Mouse (Mus musculus) liver, embryonic 15.5 days (tissue): ENCODE measurements around the gene Ccnyl1. TPM values are rescaled to one million over a fixed set of nuclear protein-coding genes. Genes with fewer than 3 reads are reported as not detected.

Experiments
- ATAC-seq: fragments of 200-750 bp; cut with Nextera tagmentation; 2 replicates; pipeline ENCODE4 v1.8.0; 2017; ENCODE audit warnings: moderate number of reproducible peaks, mild to moderate bottlenecking, moderate library complexity; ENCODE audit not compliant: insufficient read depth
- H3K27ac ChIP-seq: fragments of 300-500 bp; sonication (generic); replicated peaks from 2 replicates; pipeline ENCODE4 v1.5.1; 2015; ENCODE audit warnings: mild to moderate bottlenecking, inconsistent platforms
- H3K27me3 ChIP-seq: fragments of 300-500 bp; sonication (generic); 2 replicates; pipeline ENCODE4 v1.6.1; 2015; ENCODE audit warnings: mild to moderate bottlenecking, inconsistent platforms
- H3K36me3 ChIP-seq: fragments of 300-500 bp; sonication (generic); replicated peaks from 2 replicates; pipeline ENCODE4 v1.6.1; 2015; ENCODE audit warnings: moderate library complexity, mild to moderate bottlenecking, inconsistent platforms
- H3K4me1 ChIP-seq: fragments of 300-500 bp; sonication (generic); replicated peaks from 2 replicates; pipeline ENCODE4 v1.6.1; 2015; ENCODE audit warnings: inconsistent platforms
- H3K4me2 ChIP-seq: fragments of 300-500 bp; sonication (generic); 2 replicates; pipeline ENCODE4 v1.6.1; 2015; ENCODE audit warnings: moderate library complexity, mild to moderate bottlenecking, inconsistent platforms
- H3K4me3 ChIP-seq: fragments of 300-500 bp; sonication (generic); replicated peaks from 2 replicates; pipeline ENCODE4 v1.5.1; 2015; ENCODE audit warnings: mild to moderate bottlenecking, inconsistent platforms
- H3K9ac ChIP-seq: fragments of 300-500 bp; sonication (generic); 2 replicates; pipeline ENCODE4 v1.6.1; 2015; ENCODE audit warnings: moderate library complexity, mild to moderate bottlenecking, inconsistent platforms
- H3K9me3 ChIP-seq: fragments of 300-500 bp; sonication (generic); replicated peaks from 2 replicates; pipeline ENCODE4 v1.6.1; 2016; ENCODE audit warnings: inconsistent platforms
- WGBS: fragments of 180-500 bp; shearing (Covaris S2); methylation state at CpG from one replicate; pipeline ENCODE4 v1.1.7; 2015; ENCODE audit warnings: mixed read lengths; ENCODE audit not compliant: insufficient replicate concordance; 5-methylcytosine and 5-hydroxymethylcytosine counted together
- polyA plus RNA-seq: library from polyadenylated mRNA; unstranded; fragments of >200 nt; fragmentation: Nextera tagmentation; extraction: Ambion mirVana; gene quantifications from 2 replicates; pipeline ENCODE4 v1.2.1, GENCODE M21; 2015

Ccnyl1 gene
- polyA plus RNA-seq, 1 experiment from 2014 or later = 0.98 TPM

- H3K36me3 ChIP-seq = no peaks in the 10 kb centered on the region
- ATAC-seq = no peak
- H3K27me3 ChIP-seq = peaks cover 7% of the 10 kb centered on the region
- H3K9ac ChIP-seq = no peak overlapping the region
- H3K4me3 ChIP-seq = no peak overlapping the region
- H3K4me1 ChIP-seq = no peaks in the 10 kb centered on the region
- H3K4me2 ChIP-seq = no peak overlapping the region
- H3K27ac ChIP-seq = no peak overlapping the region
- no peaks in the 10 kb centered on the region for H3K9me3 ChIP-seq
These were observed 54.4 kb downstream of the Ccnyl1 start for GRCm38 (mm10) chr1:64744616-64745015.

- 57% methylated on average over 8 of the region's 8 CpGs for WGBS
- H3K36me3 ChIP-seq = no peaks in the 10 kb centered on the region
- no peaks in the 10 kb centered on the region for H3K9me3 ChIP-seq
- H3K27ac ChIP-seq = 0 out of 2 replicates have a peak overlapping the region, but pooled peaks have one; percentile 6
- peaks cover 7% of the 10 kb centered on the region for H3K27me3 ChIP-seq
- H3K4me3 ChIP-seq = no peak overlapping the region
- no peak overlapping the region for H3K4me2 ChIP-seq
- no peak overlapping the region for H3K9ac ChIP-seq
- ATAC-seq = no peak
- H3K4me1 ChIP-seq = peaks cover 22% of the 10 kb centered on the region
These were observed 62.9 kb downstream of the Ccnyl1 start for GRCm38 (mm10) chr1:64753109-64753508.

- Histone ChIP-seq H3K4me2 (no peak overlapping the region), H3K27me3 (peaks cover 2% of the 10 kb centered on the region; the same call in 1 of the 2 replicates), H3K9ac (no peak overlapping the region), H3K36me3 (no peaks in the 10 kb centered on the region), H3K4me1 (peaks cover 22% of the 10 kb centered on the region), H3K9me3 (no peaks in the 10 kb centered on the region), H3K4me3 (no peak overlapping the region), H3K27ac (no peak overlapping the region)
- WGBS = 67% methylated on average over 7 of the region's 7 CpGs
- 0 out of 2 replicates have a peak, but pooled peaks have one; percentile 31 for ATAC-seq
These were observed 63.4 kb downstream of the Ccnyl1 start for GRCm38 (mm10) chr1:64753668-64754067.

- no peak overlapping the region for H3K9ac ChIP-seq
- 69% methylated on average over 5 of the region's 5 CpGs for WGBS
- peaks cover 22% of the 10 kb centered on the region for H3K4me1 ChIP-seq
- no peaks in the 10 kb centered on the region for H3K27me3 ChIP-seq
- H3K4me3 ChIP-seq = no peak overlapping the region
- H3K27ac ChIP-seq = peak overlapping the region; percentile 41; the same call in 1 of the 2 replicates
- ATAC-seq = no peak
- H3K9me3 ChIP-seq = no peaks in the 10 kb centered on the region
- H3K36me3 ChIP-seq = no peaks in the 10 kb centered on the region
- H3K4me2 ChIP-seq = no peak overlapping the region
These were observed 64.4 kb downstream of the Ccnyl1 start for GRCm38 (mm10) chr1:64754658-64755057.

GRCm38 (mm10) chr1:64755971-64756639, 65.8 kb downstream of the Ccnyl1 start:
- no peak overlapping the region for H3K4me3 ChIP-seq
- 19% methylated on average over 7 of the region's 7 CpGs for WGBS
- no peaks in the 10 kb centered on the region for H3K36me3 ChIP-seq
- H3K9ac ChIP-seq = no peak overlapping the region
- no peak overlapping the region for H3K27ac ChIP-seq
- no peaks in the 10 kb centered on the region for H3K9me3 ChIP-seq
- no peak for ATAC-seq
- peaks cover 22% of the 10 kb centered on the region for H3K4me1 ChIP-seq
- H3K4me2 ChIP-seq = no peak overlapping the region
- H3K27me3 ChIP-seq = no peaks in the 10 kb centered on the region

GRCm38 (mm10) chr1:64756640-64757030, 66.4 kb downstream of the Ccnyl1 start:
- Histone ChIP-seq H3K27me3 (no peaks in the 10 kb centered on the region), H3K4me1 (peaks cover 22% of the 10 kb centered on the region), H3K36me3 (no peaks in the 10 kb centered on the region), H3K27ac (no peak overlapping the region), H3K4me2 (no peak overlapping the region), H3K9me3 (no peaks in the 10 kb centered on the region), H3K9ac (no peak overlapping the region), H3K4me3 (no peak overlapping the region)
- no peak for ATAC-seq
- 18% methylated on average over 10 of the region's 10 CpGs for WGBS

- no peak overlapping the region for H3K9ac ChIP-seq
- H3K4me3 ChIP-seq = no peak overlapping the region
- H3K27me3 ChIP-seq = no peaks in the 10 kb centered on the region
- H3K36me3 ChIP-seq = no peaks in the 10 kb centered on the region
- WGBS = 27% methylated on average over 2 of the region's 2 CpGs
- peak; percentile 42; the same call in 1 of the 2 replicates for ATAC-seq
- peaks cover 22% of the 10 kb centered on the region for H3K4me1 ChIP-seq
- H3K27ac ChIP-seq = no peak overlapping the region
- H3K4me2 ChIP-seq = no peak overlapping the region
- H3K9me3 ChIP-seq = no peaks in the 10 kb centered on the region
These were observed 67.0 kb downstream of the Ccnyl1 start for GRCm38 (mm10) chr1:64757254-64757653.

- Histone ChIP-seq H3K4me3 (no peak overlapping the region), H3K27ac (no peak overlapping the region), H3K9me3 (no peaks in the 10 kb centered on the region), H3K9ac (no peak overlapping the region), H3K4me2 (no peak overlapping the region), H3K4me1 (peaks cover 22% of the 10 kb centered on the region), H3K27me3 (no peaks in the 10 kb centered on the region), H3K36me3 (no peaks in the 10 kb centered on the region)
- 64% methylated on average over 5 of the region's 5 CpGs for WGBS
- no peak for ATAC-seq
These were observed 67.5 kb downstream of the Ccnyl1 start for GRCm38 (mm10) chr1:64757766-64758165.

- Histone ChIP-seq H3K36me3 (no peaks in the 10 kb centered on the region), H3K4me2 (no peak overlapping the region), H3K4me3 (no peak overlapping the region), H3K9ac (no peak overlapping the region), H3K27ac (no peak overlapping the region), H3K27me3 (no peaks in the 10 kb centered on the region), H3K4me1 (peaks cover 3% of the 10 kb centered on the region; the same call in 1 of the 2 replicates), H3K9me3 (no peaks in the 10 kb centered on the region)
- 46% methylated on average over 4 of the region's 4 CpGs for WGBS
- ATAC-seq = no peak
These were observed 71.4 kb downstream of the Ccnyl1 start for GRCm38 (mm10) chr1:64761646-64762045.

- H3K4me3 ChIP-seq = no peak overlapping the region
- H3K4me1 ChIP-seq = no peaks in the 10 kb centered on the region
- no peak overlapping the region for H3K27ac ChIP-seq
- H3K36me3 ChIP-seq = no peaks in the 10 kb centered on the region
- no peak overlapping the region for H3K9ac ChIP-seq
- H3K27me3 ChIP-seq = no peaks in the 10 kb centered on the region
- no peak for ATAC-seq
- H3K9me3 ChIP-seq = no peaks in the 10 kb centered on the region
- 26% methylated on average over 6 of the region's 6 CpGs for WGBS
- no peak overlapping the region for H3K4me2 ChIP-seq
These were observed 79.9 kb downstream of the Ccnyl1 start for GRCm38 (mm10) chr1:64770169-64770568.

- Histone ChIP-seq H3K9ac (no peak overlapping the region), H3K27ac (no peak overlapping the region), H3K4me1 (no peaks in the 10 kb centered on the region), H3K36me3 (no peaks in the 10 kb centered on the region), H3K9me3 (no peaks in the 10 kb centered on the region), H3K4me2 (no peak overlapping the region), H3K4me3 (no peak overlapping the region), H3K27me3 (no peaks in the 10 kb centered on the region)
- WGBS = 66% methylated on average over 4 of the region's 4 CpGs
- no peak for ATAC-seq
These were observed 83.0 kb downstream of the Ccnyl1 start for GRCm38 (mm10) chr1:64773305-64773704.
